Mouse (Mus musculus) frontal cortex, adult 2 months (tissue): ENCODE results near the gene Trappc2l. TPM values are rescaled to one million over a fixed set of nuclear protein-coding genes. Genes with fewer than 3 reads are reported as not detected.
A peak's percentile ranks its signal among the peaks of the same experiment; 100 is the strongest.
"Not testable (repeated sequence)": the region's sequence is repeated elsewhere in the genome, so short reads cannot be mapped to it uniquely, and the experiment has no call there.

Source experiments
- DNase-seq, 2 experiments: peaks; one replicate each; pipeline ENCODE4 v3.0.0; 2022; ENCODE audit warnings: low spot score in 1 of 2; ENCODE audit errors: extremely low spot score in 1 of 2
- polyA plus RNA-seq: library from polyadenylated mRNA; depleted of rRNA; stranded (reverse); fragments of >200 nt; gene quantifications from 2 replicates; pipeline ENCODE4 v1.2.3, GENCODE M21; 2012

The Trappc2l gene
- polyA plus RNA-seq, 1 experiment, result 130 TPM

GRCm38 (mm10) chr8:122623844-122624642 lies 12.6 kb downstream of the Trappc2l start:
- no peak for DNase-seq

- no peak for DNase-seq
These were observed 13.2 kb downstream of the Trappc2l start for GRCm38 (mm10) chr8:122624653-122625052.

GRCm38 (mm10) chr8:122625811-122626210 lies 14.4 kb downstream of the Trappc2l start:
- DNase-seq, result peak in 1 of 2 experiments; percentile 25

GRCm38 (mm10) chr8:122626896-122627295 lies 15.5 kb downstream of the Trappc2l start:
- DNase-seq, result no peak

GRCm38 (mm10) chr8:122629388-122629787 lies 17.9 kb downstream of the Trappc2l start:
- DNase-seq, result no peak

GRCm38 (mm10) chr8:122630696-122631095 lies 19.3 kb downstream of the Trappc2l start:
- no peak for DNase-seq

GRCm38 (mm10) chr8:122632134-122632533 lies 20.7 kb downstream of the Trappc2l start:
- DNase-seq, result not testable (repeated sequence)

GRCm38 (mm10) chr8:122633205-122633604 lies 21.8 kb downstream of the Trappc2l start:
- no peak for DNase-seq

- no peak for DNase-seq
These were observed 24.7 kb downstream of the Trappc2l start for GRCm38 (mm10) chr8:122635878-122636802.

- DNase-seq, result peak in 1 of 2 experiments; percentile 45
These were observed 25.3 kb downstream of the Trappc2l start for GRCm38 (mm10) chr8:122636803-122637175.

- DNase-seq, result no peak
These were observed 25.8 kb downstream of the Trappc2l start for GRCm38 (mm10) chr8:122637230-122637629.

- no peak for DNase-seq
These were observed 27.2 kb downstream of the Trappc2l start for GRCm38 (mm10) chr8:122638601-122639000.

GRCm38 (mm10) chr8:122639521-122640248 lies 28.2 kb downstream of the Trappc2l start:
- DNase-seq, result peak in 1 of 2 experiments; percentile 38

GRCm38 (mm10) chr8:122640825-122641224 lies 29.4 kb downstream of the Trappc2l start:
- DNase-seq, result no peak

- peak; percentile 52 to 86 for DNase-seq
These were observed 30.0 kb downstream of the Trappc2l start for GRCm38 (mm10) chr8:122641406-122641805.

GRCm38 (mm10) chr8:122642071-122642470 lies 30.6 kb downstream of the Trappc2l start:
- DNase-seq, result peak in 1 of 2 experiments; percentile 82

- no peak for DNase-seq
These were observed 32.9 kb downstream of the Trappc2l start for GRCm38 (mm10) chr8:122644175-122644954.

GRCm38 (mm10) chr8:122646337-122646736 lies 34.9 kb downstream of the Trappc2l start:
- no peak for DNase-seq

GRCm38 (mm10) chr8:122648192-122648970 lies 36.9 kb downstream of the Trappc2l start:
- no peak for DNase-seq
